Mouse (Mus musculus) ES-E14 (cell line): ENCODE measurements at regions not wholly inside any gene's neighbourhood (a gene's known extent, or its start where the extent isn't known, plus 50 kb on each side); places are given as distances from the start of the nearest gene placed in this dataset.

Experiments used
- CHD2 ChIP-seq: IDR thresholded peaks from 2 replicates; pipeline ENCODE4 v1.6.1; 2014; ENCODE audit warnings: mild to moderate bottlenecking, low read depth, low read length, inconsistent platforms
- HCFC1 ChIP-seq: IDR thresholded peaks from 2 replicates; pipeline ENCODE4 v1.6.1; 2012; ENCODE audit warnings: low read length, inconsistent platforms, borderline replicate concordance; ENCODE audit not compliant: insufficient read depth
- MAFK ChIP-seq: IDR thresholded peaks from 2 replicates; pipeline ENCODE4 v1.6.1; 2014; ENCODE audit warnings: mild to moderate bottlenecking, low read depth, low read length, inconsistent platforms; ENCODE audit not compliant: insufficient read depth
- ZC3H11A ChIP-seq: IDR thresholded peaks from 2 replicates; pipeline ENCODE4 v1.6.1; 2012; ENCODE audit warnings: low read depth, mild to moderate bottlenecking, inconsistent platforms, low read length, borderline replicate concordance
- ZNF384 ChIP-seq: IDR thresholded peaks from 2 replicates; pipeline ENCODE4 v1.6.1; 2012; ENCODE audit warnings: low read depth, low read length, inconsistent platforms

- TF ChIP-seq HCFC1 (no peak), CHD2 (no peak), ZC3H11A (no peak), ZNF384 (no peak), MAFK (no peak)
Observed at GRCm38 (mm10) chr10:117526834-117527188, 102.5 kb upstream of the Cpm start.
